Mouse (Mus musculus) heart, embryonic 11.5 days (tissue): ENCODE results near the gene Zfp51. TPM values are rescaled to one million over a fixed set of nuclear protein-coding genes. Genes with fewer than 3 reads are reported as not detected.
"Not testable (repeated sequence)": the region's sequence is repeated elsewhere in the genome, so short reads cannot be mapped to it uniquely, and the experiment has no call there.

ENCODE experiments used
- ATAC-seq: fragments of 200-750 bp; cut with Nextera tagmentation; replicated peaks from 2 replicates; pipeline ENCODE4 v1.8.0; 2017; ENCODE audit warnings: moderate library complexity; ENCODE audit not compliant: insufficient number of reproducible peaks, low FRiP score, low TSS enrichment
- H3K27ac ChIP-seq: fragments of 300-500 bp; sonication (generic); 2 replicates; pipeline ENCODE4 v1.5.1; 2014; ENCODE audit warnings: mild to moderate bottlenecking, low read depth, low read length
- H3K27me3 ChIP-seq: fragments of 300-500 bp; sonication (generic); 2 replicates; pipeline ENCODE4 v1.6.1; 2014; ENCODE audit warnings: mild to moderate bottlenecking, low read length, mixed read lengths; ENCODE audit not compliant: control insufficient read depth, insufficient read depth
- H3K36me3 ChIP-seq: fragments of 300-500 bp; sonication (generic); 2 replicates; pipeline ENCODE4 v1.6.1; 2014; ENCODE audit warnings: mild to moderate bottlenecking, low read length, moderate library complexity, mixed read lengths; ENCODE audit not compliant: control insufficient read depth, insufficient read depth
- H3K4me1 ChIP-seq: fragments of 300-500 bp; sonication (generic); 2 replicates; pipeline ENCODE4 v1.6.1; 2014; ENCODE audit warnings: low read length; ENCODE audit not compliant: control insufficient read depth, insufficient read depth
- H3K4me2 ChIP-seq: fragments of 300-500 bp; sonication (generic); 2 replicates; pipeline ENCODE4 v1.6.1; 2014; ENCODE audit warnings: mild to moderate bottlenecking, moderate library complexity
- H3K4me3 ChIP-seq: fragments of 300-500 bp; sonication (generic); 2 replicates; pipeline ENCODE4 v1.5.1; 2014; ENCODE audit warnings: low read depth, low read length
- H3K9ac ChIP-seq: fragments of 300-500 bp; sonication (generic); 2 replicates; pipeline ENCODE4 v1.6.1; 2014; ENCODE audit warnings: mild to moderate bottlenecking, low read depth, low read length, moderate library complexity
- H3K9me3 ChIP-seq: fragments of 300-500 bp; sonication (generic); replicated peaks from 2 replicates; pipeline ENCODE4 v1.6.1; 2016; ENCODE audit warnings: low read length; ENCODE audit not compliant: control insufficient read depth
- WGBS: fragments of 180-500 bp; shearing (Covaris S2); extraction: QIAGEN DNeasy Blood & Tissue Kit; methylation state at CpG from one replicate; pipeline ENCODE4 v1.1.7; 2014; ENCODE audit not compliant: insufficient replicate concordance; 5-methylcytosine and 5-hydroxymethylcytosine counted together
- polyA plus RNA-seq: library from polyadenylated mRNA; unstranded; fragments of >200 nt; fragmentation: Nextera tagmentation; extraction: Ambion mirVana; gene quantifications from 2 replicates; pipeline ENCODE4 v1.2.1, GENCODE M21; 2014

Zfp51 gene
- polyA plus RNA-seq, 1 experiment from 2014 or later: 12.1 TPM

GRCm38 (mm10) chr17:21473362-21474190 lies 23.4 kb downstream of the Zfp51 start:
- H3K4me1 ChIP-seq: peaks cover 11% of the 10 kb centered on the region
- no peak overlapping the region for H3K9ac ChIP-seq
- no peaks in the 10 kb centered on the region for H3K9me3 ChIP-seq
- H3K36me3 ChIP-seq: no peaks in the 10 kb centered on the region
- H3K4me3 ChIP-seq: no peak overlapping the region
- H3K4me2 ChIP-seq: no peak overlapping the region; the same call in 1 of the 2 replicates
- H3K27me3 ChIP-seq: no peaks in the 10 kb centered on the region
- ATAC-seq: peak; percentile 39; the same call in 1 of the 2 replicates
- no peak overlapping the region for H3K27ac ChIP-seq
- 31% methylated on average over 14 of the region's 14 CpGs for WGBS

- not testable (repeated sequence) for H3K4me3 ChIP-seq, H3K27me3 ChIP-seq, H3K9ac ChIP-seq, H3K36me3 ChIP-seq, H3K27ac ChIP-seq, ATAC-seq, H3K9me3 ChIP-seq
- peaks cover 11% of the 10 kb centered on the region for H3K4me1 ChIP-seq
- WGBS: 5% methylated on average over 9 of the region's 10 CpGs
- peak overlapping the region; percentile 32; the same call in 1 of the 2 replicates for H3K4me2 ChIP-seq
These were observed 24.6 kb downstream of the Zfp51 start for GRCm38 (mm10) chr17:21474729-21475128.

DNA sequence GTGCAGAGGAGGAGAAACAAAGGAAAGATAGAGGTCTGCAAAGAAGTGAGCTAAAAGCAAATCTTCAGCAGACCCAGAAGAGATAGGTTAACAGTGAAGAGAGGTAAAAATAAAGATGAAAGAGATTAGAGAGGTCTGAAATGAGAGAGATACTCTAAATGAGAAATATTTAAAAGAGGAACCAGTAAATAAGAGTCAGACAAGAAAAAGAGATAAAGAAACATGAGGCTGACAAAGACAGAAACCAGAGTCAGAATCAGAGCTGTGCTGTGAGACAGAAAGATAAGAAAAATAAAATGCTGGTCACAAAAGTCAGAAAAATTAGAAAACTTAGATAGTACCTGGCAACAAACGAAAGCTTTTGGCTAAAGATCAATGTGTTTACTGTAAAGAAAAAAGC lies 25.1 kb downstream of the Zfp51 start:
- not testable (repeated sequence) for H3K9me3 ChIP-seq, H3K27ac ChIP-seq, ATAC-seq, H3K4me2 ChIP-seq, H3K9ac ChIP-seq, H3K27me3 ChIP-seq, H3K36me3 ChIP-seq, H3K4me3 ChIP-seq
- H3K4me1 ChIP-seq: peaks cover 11% of the 10 kb centered on the region
- WGBS: 64% methylated on average over 1 of the region's 1 CpGs

GRCm38 (mm10) chr17:21476351-21476750 lies 26.2 kb downstream of the Zfp51 start:
- H3K36me3 ChIP-seq, H3K9me3 ChIP-seq, H3K27me3 ChIP-seq, H3K4me2 ChIP-seq, H3K9ac ChIP-seq, H3K4me3 ChIP-seq, ATAC-seq, H3K27ac ChIP-seq: not testable (repeated sequence)
- WGBS: 70% methylated on average over 4 of the region's 9 CpGs
- peaks cover 11% of the 10 kb centered on the region for H3K4me1 ChIP-seq

DNA sequence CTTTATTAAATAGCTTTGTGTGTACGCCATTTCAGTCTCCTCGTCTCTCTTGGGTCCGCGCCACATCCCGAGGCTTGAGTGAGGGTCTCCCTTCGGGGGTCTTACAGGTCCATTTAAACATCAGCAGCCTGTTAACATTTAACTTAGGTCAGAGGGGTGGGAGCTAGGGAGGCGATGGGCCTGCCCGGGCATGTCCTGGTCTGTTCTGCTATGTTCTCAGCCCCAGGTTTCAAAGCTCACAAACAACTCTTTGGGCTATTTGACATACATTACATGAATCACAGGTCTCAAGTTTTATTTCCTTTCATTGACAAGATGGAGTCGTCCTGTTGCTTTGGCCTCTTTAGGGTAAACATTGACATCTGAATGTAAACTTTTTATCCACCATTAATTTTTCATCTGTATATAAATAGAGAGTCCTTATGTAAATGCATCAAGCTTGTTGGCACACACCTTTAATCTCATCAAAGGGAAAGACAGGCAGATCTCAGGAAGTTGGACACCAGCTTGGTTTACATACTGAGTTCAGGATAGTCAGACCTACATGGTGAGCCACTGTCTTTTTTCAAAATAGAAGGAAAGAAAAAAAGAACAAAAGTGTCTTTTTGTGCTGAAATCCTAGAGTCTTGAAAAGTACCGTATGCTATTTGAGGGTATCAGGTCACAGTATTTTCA lies 28.1 kb downstream of the Zfp51 start:
- H3K9ac ChIP-seq, H3K4me1 ChIP-seq, H3K27me3 ChIP-seq, H3K9me3 ChIP-seq, H3K4me3 ChIP-seq, H3K4me2 ChIP-seq, ATAC-seq, H3K27ac ChIP-seq, H3K36me3 ChIP-seq: not testable (repeated sequence)
- 80% methylated on average over 9 of the region's 10 CpGs for WGBS

GRCm38 (mm10) chr17:21488760-21489499 lies 38.8 kb downstream of the Zfp51 start, which contains the start of gene Zfp53:
Zfp53 (plus strand) TSS chr17:21488998.
- peak within 1 kb of the TSS; percentile 79 for H3K9ac ChIP-seq
- ATAC-seq: peak; percentile 99
- WGBS: 2% methylated on average over 34 of the region's 34 CpGs

DNA sequence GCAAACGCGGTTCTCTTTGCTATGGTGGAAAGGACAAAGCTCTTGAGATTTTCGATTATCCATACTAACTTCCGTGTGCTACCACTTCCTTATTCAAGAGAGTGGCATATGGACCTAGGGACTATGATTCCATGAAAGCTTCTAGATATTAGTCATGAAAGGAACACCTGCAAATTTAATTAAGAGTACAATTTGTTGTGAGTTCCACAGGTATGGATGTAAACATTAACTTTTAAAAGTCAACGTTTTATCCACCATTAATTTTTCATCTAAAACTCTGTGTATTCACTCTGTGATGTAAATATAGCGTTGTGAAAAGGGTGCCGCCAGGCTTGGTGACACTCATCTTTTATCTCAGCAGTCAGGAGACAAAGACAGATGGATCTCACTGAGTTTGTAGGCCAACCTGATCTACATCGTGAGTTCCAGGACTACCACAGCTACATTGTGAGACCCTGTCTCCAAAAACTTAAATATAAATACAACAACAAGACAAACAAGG lies 39.4 kb downstream of the Zfp51 start:
- Histone ChIP-seq H3K36me3 (peaks cover 3% of the 10 kb centered on the region; the same call in 1 of the 2 replicates), H3K4me1 (peaks cover 2% of the 10 kb centered on the region; the same call in 1 of the 2 replicates), H3K27me3 (no peaks in the 10 kb centered on the region), H3K27ac (no peak overlapping the region; the same call in 1 of the 2 replicates), H3K4me3 (peak overlapping the region; percentile 79), H3K4me2 (peak overlapping the region; percentile 72), H3K9ac (peak overlapping the region; percentile 79), H3K9me3 (no peaks in the 10 kb centered on the region)
- no peak for ATAC-seq
- 10% methylated on average over 8 of the region's 8 CpGs for WGBS

More at GRCm38 (mm10) chr17:21488760-21489499, 38.8 kb downstream of the Zfp51 start, which contains the start of gene Zfp53:
- Histone ChIP-seq H3K9me3 (no peaks in the 10 kb centered on the region), H3K4me2 (peak within 1 kb of the TSS; percentile 72), H3K4me3 (peak within 1 kb of the TSS; percentile 79), H3K27ac (peak within 1 kb of the TSS; percentile 71; the same call in 1 of the 2 replicates), H3K4me1 (peaks cover 2% of the 10 kb centered on the region; the same call in 1 of the 2 replicates), H3K27me3 (no peaks in the 10 kb centered on the region), H3K36me3 (peaks cover 3% of the 10 kb centered on the region; the same call in 1 of the 2 replicates)

DNA sequence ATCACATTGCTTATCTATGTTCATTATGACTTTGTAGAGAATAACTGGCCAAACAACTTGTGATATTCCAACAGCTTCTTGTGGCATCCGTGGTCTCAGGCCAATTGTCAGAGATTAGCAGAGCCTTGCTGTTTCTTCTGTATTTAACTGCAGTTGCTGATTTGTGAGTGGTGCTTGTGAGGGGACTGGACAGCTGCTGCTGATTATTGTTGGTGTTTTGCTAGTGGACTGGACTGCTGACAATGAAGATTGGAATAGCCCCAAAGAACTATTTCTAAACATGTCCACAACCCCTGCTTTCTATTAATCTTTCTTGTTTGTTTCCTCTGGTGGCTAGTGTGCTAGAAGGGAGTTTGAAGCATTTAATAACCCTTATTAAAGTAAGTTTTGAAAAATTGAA lies 51.2 kb downstream of the Zfp51 start:
- H3K9ac ChIP-seq: no peak overlapping the region
- H3K4me2 ChIP-seq: no peak overlapping the region
- no peak overlapping the region for H3K4me3 ChIP-seq
- 77% methylated on average over 1 of the region's 1 CpGs for WGBS
- no peak for ATAC-seq
- H3K27me3 ChIP-seq: no peaks in the 10 kb centered on the region
- H3K27ac ChIP-seq: no peak overlapping the region
- H3K9me3 ChIP-seq: no peaks in the 10 kb centered on the region
- 0 out of 2 replicates have a peak, but pooled peaks cover 3% of the 10 kb centered on the region for H3K36me3 ChIP-seq
- no peaks in the 10 kb centered on the region for H3K4me1 ChIP-seq
